Mouse (Mus musculus): ENCODE measurements around the gene Gm43191.
"Not testable (repeated sequence)": the region's sequence is repeated elsewhere in the genome, so short reads cannot be mapped to it uniquely, and the experiment has no call there.

The Gm43191 gene

DNA sequence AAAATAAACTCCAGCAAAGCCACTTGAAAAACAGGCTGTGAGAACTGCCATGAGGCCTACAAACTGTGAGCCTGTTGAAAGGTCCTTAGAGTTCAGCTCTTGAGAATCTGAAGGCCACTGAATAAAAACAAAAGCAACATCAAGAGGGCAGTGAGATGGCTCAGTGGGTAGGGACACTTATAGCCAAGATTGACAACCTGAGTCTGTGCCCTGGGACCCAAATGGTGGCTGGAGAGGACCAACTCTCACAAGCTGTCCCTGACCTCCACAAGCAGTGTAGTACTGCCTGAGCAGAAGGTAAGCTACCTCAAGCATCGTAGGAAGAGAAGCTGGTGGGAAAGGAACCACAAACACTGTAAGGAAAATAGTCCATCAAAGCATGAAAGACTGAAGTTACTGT is at the start of gene Gm43191:
Gm43191 (minus strand) TSS at position 101 of the 400 bp plus-strand sequence.
- DNase-seq (ENCODE audit: low read depth, low spot score) = no peak

DNA sequence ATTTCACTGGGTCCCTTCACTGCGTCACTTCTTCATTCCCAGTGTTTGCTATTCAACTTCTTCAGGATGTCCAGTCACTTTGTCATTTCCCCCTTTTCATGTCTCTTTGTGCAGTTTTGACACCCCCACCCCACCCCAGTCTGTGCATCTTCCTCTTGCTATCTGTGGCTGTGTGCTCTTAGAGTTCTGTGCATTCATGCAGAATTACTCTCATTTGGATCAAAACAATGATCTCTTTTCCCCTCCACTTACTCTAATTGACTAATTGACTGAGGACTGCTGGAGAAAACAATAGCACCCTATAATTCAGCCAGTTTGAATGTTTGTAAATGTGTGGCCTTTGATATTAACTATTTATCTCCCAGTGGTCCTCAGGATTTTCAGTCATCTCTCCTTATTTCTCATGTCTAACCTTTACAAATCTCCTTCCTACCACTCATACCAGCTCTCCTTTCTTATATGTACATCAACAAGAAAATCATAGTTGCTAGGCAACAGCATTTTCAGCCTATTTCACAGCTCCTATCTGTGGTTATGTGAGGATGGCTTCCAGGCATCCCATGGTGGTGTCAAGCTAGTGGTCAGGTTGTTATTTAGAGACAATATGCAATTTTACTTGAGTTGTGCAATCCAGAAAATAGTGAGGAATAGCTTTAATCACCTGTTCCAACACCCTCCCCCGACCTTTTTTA is 48.6 kb upstream of the Gm43191 start:
- no peak for DNase-seq (ENCODE audit: low read depth, low spot score)

DNA sequence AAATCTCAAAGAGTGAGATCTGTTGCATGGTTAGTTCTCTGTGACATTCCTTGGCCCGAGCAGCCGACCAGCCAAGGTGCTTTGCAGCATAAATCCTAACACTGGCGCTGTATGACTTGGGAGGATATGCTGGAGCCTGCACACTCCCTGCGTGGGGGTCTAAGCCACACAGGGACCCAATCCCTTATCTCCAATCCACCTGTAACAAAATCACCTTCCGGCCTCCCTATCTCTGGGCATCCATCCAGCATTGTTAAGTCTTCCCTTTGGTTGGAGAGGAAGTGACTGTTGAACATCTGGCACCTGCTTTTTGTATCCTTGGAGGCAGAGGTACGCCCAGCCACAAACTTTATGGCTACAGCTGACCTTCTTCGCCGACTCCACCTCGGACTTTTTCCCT is 45.7 kb upstream of the Gm43191 start:
- no peak for DNase-seq (ENCODE audit: low read depth, low spot score)

DNA sequence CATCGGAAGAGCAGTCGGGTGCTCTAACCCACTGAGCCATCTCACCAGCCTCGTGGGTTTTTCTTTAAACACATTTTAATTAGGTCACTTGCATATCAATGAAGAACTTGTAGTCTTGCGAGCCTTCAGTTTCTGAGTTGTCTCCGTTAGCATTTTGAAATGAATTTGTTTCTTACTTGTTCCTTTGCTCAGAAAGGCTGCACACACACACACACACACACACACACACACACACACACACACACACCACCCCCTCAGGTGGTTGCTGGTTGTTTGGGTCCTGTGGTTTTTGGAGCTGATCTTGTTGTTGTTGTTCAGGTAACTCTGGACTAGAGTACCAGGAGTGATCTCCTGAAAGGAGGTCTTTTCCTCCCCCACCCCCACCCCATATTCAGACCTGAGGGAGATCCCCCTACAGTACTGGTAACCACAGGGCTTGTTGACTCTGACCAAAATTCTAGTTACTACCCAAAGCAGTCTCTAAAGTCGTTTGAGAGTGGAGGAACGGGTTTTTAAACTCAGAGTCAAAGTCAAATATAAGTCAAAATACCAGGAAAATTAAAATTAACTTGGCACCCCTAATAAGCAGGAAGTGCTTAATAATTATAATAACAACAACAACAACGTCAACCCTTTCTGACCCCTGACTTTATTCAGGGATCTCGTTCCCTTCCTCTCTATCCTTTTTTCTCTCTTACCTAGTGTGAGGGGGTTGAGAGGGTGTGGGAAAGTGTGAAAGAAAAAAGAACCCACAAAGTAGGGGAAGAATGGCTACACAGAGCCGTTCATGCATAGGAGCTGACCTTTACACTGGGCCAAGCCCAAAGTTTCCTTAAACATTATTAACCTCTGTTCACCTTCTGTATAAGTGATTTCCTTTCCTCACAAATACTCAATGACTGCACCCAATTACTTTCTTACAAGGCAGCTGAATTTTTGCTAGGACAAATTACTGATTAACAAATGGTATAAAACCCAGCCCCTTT is 42.7 kb upstream of the Gm43191 start:
- DNase-seq (ENCODE audit: low read depth, low spot score) = no peak

DNA sequence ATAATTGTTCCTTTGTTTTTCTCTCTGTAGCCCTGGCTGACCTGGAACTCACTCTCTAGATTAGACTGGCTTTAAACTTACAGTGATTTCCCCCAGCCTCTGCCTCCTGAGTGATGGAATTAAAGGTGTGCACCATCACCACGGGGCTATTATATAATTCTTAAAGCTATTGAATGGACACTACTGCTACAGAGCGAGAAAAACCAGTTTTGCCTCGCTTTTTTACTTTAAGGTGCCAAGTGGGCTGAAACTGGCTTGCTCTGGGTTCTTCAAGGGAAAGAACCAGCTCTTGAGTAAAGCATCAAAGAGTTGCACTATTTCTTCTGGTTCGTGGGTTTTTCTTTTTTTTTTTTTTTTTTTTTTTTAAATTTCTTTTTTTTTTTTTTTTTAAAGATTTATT is 41.9 kb upstream of the Gm43191 start:
- DNase-seq (ENCODE audit: low read depth, low spot score) = no peak

DNA sequence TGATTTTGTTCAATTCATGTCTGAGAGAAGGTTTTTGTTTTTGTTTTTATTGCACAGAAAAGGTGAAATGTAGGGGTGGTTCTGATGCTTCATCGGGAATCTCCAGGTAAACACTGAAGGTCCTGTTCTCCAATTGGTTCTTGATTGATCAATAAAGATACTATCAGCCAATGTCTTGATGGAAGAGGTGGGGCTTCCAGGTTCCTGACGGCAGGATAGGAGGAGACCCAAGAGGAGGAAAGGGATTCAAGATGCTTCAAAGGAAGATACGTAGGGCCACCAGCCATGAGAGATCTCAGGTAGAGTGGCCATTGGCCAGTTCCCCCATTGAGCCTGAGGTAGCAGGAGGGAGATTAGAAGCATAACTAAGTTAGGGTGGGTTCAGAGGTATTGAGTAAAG is 37.9 kb upstream of the Gm43191 start:
- no peak for DNase-seq (ENCODE audit: low read depth, low spot score)

DNA sequence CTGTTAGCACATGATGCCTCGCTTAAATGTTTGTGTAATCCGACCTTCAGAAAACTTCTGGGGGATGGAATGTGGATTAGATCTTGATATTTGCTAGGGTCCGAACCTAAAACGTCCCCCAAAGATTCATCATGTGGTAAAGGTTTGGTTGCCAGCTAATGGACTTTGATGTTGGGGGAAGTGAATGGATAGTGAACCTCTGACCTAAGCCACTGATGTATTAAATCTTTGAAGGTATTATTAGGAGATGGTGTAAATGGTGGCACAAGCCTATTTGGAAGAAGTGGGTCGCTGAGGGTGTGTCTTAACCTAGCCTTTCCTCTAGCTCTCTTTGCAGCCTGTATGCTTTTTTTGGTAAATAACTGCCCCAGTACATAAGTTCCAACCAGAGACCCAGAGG is 32.0 kb upstream of the Gm43191 start:
- DNase-seq (ENCODE audit: low read depth, low spot score) = no peak

DNA sequence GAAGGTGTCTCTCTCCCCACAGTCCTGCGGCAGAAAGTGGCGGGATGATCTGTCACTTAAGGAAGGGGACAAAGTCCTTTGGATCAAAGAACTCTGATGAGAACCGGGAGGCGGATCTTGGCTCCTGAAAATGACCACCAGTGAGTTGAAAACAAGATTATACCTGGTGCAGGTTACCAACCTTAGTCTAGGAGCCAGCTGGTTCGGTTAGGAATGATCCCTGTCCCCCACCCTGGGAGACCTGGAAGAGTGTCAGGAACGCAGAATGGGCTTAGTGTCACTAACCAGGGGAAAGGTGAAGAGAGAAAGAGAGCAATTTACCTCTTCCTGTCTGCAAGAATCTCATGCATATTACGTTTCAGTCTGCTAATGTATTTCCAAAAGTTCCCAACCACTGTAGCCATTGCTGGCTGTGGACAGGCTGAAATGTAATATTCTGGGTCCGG is 31.4 kb upstream of the Gm43191 start, which contains the start of gene Slc35a3:
Slc35a3 (minus strand) TSS at position 396 of the 446 bp plus-strand sequence.
- peak; percentile 8 for DNase-seq (ENCODE audit: low read depth, low spot score)

DNA sequence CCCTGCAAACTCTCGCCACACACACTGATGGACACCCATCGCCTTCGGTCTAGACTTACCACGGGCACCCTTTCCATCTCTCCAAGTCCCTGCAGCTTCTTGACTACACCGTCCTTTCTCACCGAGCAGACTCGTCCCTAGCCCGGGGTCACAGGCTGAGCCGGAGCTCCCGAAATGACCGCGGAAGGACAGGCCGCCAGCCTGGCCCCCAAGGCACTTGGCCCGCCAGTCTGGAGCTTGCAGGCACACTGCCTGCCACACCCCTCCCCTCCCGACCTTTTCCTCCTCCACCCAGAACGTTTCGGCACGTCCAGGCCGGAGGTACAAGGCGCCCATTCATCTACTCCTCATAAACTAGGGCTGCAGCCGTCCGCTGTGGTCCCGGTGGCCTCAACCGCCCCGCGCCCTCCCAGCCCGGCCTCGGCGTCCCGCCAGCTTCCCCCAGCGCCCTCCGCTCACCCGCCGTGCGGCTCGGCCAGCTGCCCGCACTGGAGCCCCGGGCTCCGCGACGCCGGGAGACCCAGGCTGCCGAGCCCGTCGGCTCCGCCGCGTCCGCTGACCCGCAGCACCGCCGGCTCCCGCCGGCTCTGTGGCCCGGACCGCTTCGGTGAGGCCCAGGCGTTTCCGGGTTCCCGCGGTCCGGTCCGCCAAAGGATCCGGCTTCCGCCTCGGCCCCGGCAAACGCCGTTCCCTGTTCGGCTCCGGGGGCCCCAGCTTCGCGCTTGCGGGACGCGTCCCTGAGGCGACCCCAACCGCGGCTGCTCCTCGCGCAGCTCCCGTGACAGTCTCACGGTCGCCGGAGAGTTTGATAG is 30.8 kb upstream of the Gm43191 start:
- DNase-seq (ENCODE audit: low read depth, low spot score) = peak; percentile 40

DNA sequence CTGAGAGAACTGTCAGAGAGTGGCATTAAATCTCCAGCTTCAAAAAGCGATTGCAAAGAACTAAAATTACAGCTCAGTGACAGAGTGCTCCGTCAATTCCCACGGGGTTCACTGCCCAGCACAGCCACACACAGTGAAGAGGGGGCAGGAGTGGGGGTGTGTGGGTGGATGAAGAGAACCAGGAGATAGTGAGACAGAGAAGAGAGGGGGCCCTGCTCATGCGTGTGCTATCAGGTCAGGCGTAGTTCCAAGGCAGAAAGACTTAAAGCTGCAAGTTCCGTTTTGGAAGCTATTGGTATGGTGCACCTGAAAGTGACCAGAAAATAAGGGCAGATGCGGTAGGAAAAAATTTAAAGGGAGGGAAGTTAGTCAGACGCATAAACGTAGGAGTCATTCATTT is 29.9 kb upstream of the Gm43191 start:
- DNase-seq (ENCODE audit: low read depth, low spot score) = no peak

DNA sequence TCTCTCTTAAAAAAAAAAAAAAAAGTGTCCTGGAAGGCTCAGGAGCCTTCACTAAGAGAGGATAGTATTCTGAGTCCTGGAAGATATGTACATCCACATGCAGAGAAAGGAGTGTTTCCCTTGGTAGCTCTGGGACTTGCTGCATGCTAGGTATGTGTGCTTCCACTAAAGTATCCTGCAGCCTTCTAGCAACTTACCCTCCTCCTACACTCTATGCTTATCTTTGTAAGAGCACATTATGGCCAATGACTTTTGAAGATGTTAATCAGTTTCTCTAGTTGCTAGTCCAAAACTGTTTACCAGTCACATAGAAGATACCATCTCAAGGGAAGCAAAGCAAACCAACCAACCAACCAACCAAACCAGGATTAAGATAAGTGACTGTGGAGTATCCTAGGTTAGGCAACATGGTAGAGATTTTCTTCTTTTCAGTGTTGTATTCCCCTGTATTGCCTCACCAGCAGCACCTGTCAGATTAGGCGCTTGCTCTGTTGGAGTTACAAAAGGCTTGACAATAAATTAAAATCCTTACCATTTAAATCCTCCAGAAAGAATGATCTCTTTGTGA is 24.7 kb upstream of the Gm43191 start:
- DNase-seq (ENCODE audit: low read depth, low spot score) = no peak

DNA sequence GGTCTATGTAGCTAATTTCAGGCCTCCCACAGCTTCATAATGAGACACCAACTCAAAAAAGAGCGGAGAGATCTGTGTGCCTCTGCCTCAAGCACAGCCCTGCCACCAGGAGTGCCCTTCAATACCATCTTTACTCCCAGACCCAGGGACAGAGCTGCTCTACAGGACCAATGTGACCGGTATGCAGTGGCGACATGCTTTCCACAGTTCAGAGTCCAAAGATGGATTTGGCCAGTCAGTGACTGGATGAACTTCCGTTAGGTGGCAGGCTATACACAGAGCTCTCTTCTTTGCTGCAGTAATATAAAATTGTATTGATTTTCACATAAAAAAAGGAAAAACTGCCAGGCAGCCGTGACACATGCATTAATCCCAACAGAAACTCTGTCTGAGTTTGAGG is 22.8 kb upstream of the Gm43191 start:
- DNase-seq (ENCODE audit: low read depth, low spot score) = no peak

DNA sequence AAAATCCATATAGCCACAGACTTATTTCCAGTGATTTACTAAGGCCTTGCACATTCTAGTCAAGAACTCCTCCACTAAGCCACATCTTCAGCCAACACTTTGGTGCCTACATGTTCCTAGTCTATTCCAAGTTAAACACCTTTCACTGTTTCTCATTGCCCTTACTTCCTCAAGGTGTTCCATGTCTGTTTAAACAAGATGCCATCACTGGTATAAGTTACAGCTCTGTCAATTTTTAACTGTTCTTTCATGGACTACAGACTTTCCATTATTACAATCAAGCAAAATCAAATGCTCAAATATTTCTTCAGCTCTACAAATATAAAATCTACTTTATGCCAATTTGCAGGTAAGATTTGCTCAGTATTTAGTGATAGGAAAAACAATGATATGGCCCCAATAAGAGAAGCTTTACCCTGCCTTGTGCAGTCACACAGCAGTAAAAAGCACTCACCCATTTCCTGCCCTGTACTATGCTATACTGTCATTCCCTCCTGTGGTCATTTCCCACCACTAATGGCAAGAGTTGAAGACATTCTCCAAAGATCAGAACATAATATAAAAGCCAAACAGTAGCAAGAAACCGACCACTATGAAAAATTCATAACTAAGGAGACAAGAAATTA is 21.7 kb upstream of the Gm43191 start:
- DNase-seq (ENCODE audit: low read depth, low spot score) = no peak

DNA sequence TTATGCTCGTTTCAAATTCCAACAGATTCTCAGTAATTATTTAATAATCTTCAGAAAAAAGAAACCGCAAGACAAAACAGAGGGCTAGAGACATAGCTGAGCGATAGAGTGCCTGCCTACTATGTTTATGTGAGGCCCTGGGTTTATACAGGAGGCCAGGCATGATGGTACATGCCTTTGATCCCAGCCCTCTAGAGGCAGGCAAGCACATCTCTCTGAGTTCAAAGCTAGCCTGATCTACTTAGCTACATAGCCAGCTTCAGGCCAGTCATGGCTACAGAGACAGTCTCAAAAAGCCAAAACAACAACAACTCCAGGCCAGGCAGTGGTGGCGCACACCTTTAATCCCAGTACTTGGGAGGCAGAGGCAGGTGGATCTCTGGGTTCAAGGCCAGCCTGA is 20.5 kb upstream of the Gm43191 start:
- DNase-seq (ENCODE audit: low read depth, low spot score) = no peak

DNA sequence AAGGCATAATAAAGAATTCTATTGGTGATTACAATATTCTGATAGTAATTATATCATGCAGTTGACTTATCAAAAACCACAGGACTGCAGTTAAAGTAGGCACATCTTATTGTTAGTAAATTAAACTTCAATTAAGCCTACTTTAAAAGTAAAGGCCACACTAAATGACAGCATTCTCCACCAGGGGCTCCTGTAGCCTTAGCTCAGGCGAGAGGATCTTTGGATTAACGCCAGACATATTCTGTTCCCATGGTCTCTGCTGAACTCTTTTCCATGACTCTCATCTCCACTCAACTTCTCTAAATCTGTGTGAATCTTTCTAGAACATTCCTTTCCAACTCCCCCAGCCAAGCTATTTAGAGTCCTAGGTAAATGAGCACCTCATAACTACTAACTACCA is 17.7 kb upstream of the Gm43191 start:
- no peak for DNase-seq (ENCODE audit: low read depth, low spot score)

DNA sequence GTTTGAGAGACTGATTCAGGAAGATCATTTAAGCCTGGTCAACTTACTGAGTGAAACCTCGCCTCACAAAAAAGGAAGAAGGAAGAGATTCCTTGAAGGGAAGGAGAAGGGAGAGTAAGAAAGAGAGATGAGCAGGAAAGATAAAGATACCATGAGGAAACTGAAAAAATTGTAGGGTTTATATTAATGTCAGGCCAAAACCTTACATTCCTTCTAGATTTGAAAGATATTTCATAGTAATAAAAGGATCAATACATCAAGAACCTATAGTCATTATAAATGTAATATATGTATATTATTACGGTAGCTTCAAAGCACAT is 14.6 kb upstream of the Gm43191 start:
- DNase-seq (ENCODE audit: low read depth, low spot score) = no peak

DNA sequence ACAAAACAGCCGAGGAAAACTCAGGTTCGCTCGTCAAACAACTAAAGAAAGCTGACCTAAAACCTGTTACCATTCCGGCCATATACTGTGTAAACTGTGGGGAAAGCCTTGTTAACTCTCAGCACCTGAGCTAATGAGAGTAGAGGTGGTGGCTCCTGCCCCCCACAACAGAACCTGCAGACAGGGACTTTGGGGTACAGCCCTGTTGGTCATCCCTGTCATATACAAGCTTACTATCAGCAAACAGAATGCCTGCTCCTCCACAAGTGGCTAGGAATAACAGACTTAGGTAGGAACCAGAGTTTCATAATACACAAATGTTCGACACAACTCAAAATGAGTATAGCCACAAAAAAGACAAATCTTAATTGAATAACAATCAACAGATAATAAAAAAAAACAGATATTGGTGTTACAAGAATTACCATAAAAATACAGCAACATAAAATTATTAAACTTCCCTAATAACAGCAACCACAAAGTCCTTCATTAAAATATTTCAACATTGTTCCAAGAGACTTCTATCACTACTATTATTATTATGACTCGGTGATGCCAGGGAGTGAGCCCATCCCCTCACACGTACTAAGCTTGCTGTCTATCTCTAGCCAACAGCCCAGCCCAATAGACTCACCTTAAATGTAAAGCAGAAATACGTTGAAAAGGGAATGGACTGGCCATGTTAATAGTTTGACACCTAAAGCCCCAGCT is 14.1 kb upstream of the Gm43191 start:
- no peak for DNase-seq (ENCODE audit: low read depth, low spot score)

DNA sequence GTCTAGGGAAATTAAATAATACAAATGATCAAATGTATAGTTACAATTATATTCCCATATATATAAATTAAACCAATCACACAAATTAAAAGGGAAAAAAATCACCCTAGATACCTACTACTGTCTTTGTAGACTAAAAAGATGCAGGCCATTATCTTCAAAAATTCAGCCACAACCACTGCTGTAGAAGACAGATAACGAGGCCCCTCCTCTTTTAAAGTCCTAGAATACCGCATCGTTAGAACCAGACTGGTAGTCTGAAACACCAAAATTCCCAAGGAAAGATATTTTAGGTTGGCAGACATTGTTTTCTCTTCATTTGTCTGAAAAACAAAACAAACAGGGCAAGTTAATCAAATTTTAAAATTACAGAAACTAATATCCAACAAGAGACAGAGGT is 13.3 kb upstream of the Gm43191 start:
- DNase-seq (ENCODE audit: low read depth, low spot score) = no peak

DNA sequence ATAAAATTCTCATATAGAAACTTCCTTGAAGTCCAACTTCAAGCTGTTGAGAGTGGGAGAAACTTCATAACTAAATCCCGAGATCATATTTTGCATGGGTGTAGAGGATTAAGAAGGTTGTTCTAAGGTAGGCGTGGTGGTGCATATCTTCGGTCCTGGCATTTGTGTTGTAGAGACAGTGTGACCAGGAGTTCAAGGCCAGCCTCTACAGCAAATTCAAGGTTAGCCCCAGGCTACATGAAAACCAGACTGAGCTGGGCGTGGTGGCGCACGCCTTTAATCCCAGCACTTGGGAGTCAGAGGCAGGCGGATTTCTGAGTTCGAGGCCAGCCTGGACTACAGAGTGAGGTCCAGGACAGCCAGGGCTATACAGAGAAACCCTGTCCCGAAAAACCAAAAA is 16.8 kb downstream of the Gm43191 start:
- DNase-seq (ENCODE audit: low read depth, low spot score) = not testable (repeated sequence)

DNA sequence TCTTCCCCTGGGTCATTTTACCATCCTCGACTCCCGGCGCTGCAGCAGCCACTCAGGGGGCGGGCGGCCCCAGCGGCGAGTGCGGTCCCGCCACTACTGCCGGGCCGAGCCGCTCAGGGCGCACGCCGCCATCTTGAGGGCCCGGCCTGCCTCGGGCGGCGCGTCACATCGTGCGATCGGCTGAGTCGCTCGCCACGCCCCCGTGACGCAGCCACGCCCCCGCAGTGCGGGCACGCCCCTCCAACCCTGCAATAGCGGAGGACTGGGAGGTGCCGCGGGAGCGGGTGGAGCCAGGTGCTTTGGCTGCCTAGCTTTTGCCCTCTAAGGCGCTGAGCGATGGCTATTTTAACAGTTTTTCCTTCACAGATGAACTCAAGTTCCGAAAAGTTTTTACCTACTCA is 18.6 kb downstream of the Gm43191 start, which contains the start of gene Mfsd14a:
Mfsd14a (minus strand) TSS at position 215 of the 401 bp plus-strand sequence.
- DNase-seq (ENCODE audit: low read depth, low spot score) = peak; percentile 94

All from embryo, embryonic 11.5 days (tissue).